Mouse (Mus musculus) ES-Bruce4 (cell line): ENCODE results near the gene Krt10. TPM values are rescaled to one million over a fixed set of nuclear protein-coding genes. Genes with fewer than 3 reads are reported as not detected.

Experiments
- H3K27ac ChIP-seq: 2 replicates; pipeline ENCODE4 v1.5.1; 2012; ENCODE audit warnings: low read length, inconsistent platforms; ENCODE audit not compliant: insufficient read depth
- H3K27me3 ChIP-seq: 2 replicates; pipeline ENCODE4 v1.6.1; 2012; ENCODE audit warnings: mild to moderate bottlenecking, low read length, inconsistent platforms; ENCODE audit not compliant: control insufficient read depth, poor library complexity, insufficient read depth, severe bottlenecking
- H3K36me3 ChIP-seq: 2 replicates; pipeline ENCODE4 v1.6.1; 2012; ENCODE audit warnings: inconsistent platforms, mild to moderate bottlenecking, low read length, moderate library complexity; ENCODE audit not compliant: control insufficient read depth, poor library complexity, insufficient read depth, severe bottlenecking
- H3K4me1 ChIP-seq: one replicate; pipeline ENCODE4 v1.8.1; 2011; ENCODE audit warnings: low read length; ENCODE audit not compliant: control insufficient read depth, insufficient read depth
- H3K4me3 ChIP-seq: 2 replicates; pipeline ENCODE4 v1.5.1; 2011; ENCODE audit warnings: low read depth, mild to moderate bottlenecking, low read length
- H3K9ac ChIP-seq: 2 replicates; pipeline ENCODE4 v1.6.1; 2012; ENCODE audit warnings: low read depth, mild to moderate bottlenecking, inconsistent platforms; ENCODE audit not compliant: poor library complexity, severe bottlenecking
- H3K9me3 ChIP-seq: replicated peaks from 2 replicates; pipeline ENCODE4 v1.6.1; 2012; ENCODE audit warnings: mild to moderate bottlenecking, low read length, inconsistent platforms; ENCODE audit not compliant: control insufficient read depth, poor library complexity, insufficient read depth, severe bottlenecking
- CTCF ChIP-seq: IDR thresholded peaks from one replicate; pipeline ENCODE4 v1.8.1; 2011; ENCODE audit warnings: low read depth, low read length
- EP300 ChIP-seq: IDR thresholded peaks from 2 replicates; pipeline ENCODE4 v1.6.1; 2011; ENCODE audit warnings: low read depth, low read length; ENCODE audit not compliant: insufficient read depth
- POLR2A ChIP-seq: IDR thresholded peaks from one replicate; pipeline ENCODE4 v1.8.1; 2011; ENCODE audit warnings: low read length; ENCODE audit not compliant: insufficient read depth
- polyA plus RNA-seq: library from polyadenylated mRNA; stranded (reverse); fragments of >200 nt; gene quantifications from 2 replicates; pipeline ENCODE4 v1.2.4, GENCODE M21; 2011; ENCODE audit warnings: low read depth; ENCODE audit not compliant: missing spikeins, insufficient read depth, insufficient read length

Gene Krt10
- polyA plus RNA-seq, 1 experiment: 4.1 TPM

DNA sequence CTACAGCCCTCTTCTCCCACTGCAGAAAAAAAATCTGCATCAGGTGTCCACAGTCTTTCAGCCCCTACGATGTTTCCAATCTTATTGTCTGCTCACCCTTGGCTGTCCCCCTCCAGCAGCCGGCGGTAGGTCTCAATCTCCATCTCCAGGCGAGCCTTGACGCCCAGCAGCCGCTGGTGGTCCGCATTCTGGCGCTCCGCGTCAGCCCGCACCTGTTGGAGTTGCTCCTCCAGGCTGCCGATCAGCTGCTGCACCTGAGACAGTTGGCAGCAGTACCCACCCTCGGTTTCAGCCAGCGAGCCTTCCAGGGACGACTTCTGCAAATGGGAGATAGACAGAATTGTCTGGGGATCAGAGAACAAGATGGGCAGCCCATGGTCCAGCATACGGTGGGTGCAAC, 28.7 kb upstream of the Krt10 start:
- Histone ChIP-seq H3K9me3 (no peaks in the 10 kb centered on the region), H3K4me3 (no peak overlapping the region), H3K36me3 (no peaks in the 10 kb centered on the region), H3K9ac (no peak overlapping the region), H3K27ac (no peak overlapping the region), H3K4me1 (no peaks in the 10 kb centered on the region), H3K27me3 (no peaks in the 10 kb centered on the region)
- TF ChIP-seq POLR2A (no peak), CTCF (no peak), EP300 (no peak)

DNA sequence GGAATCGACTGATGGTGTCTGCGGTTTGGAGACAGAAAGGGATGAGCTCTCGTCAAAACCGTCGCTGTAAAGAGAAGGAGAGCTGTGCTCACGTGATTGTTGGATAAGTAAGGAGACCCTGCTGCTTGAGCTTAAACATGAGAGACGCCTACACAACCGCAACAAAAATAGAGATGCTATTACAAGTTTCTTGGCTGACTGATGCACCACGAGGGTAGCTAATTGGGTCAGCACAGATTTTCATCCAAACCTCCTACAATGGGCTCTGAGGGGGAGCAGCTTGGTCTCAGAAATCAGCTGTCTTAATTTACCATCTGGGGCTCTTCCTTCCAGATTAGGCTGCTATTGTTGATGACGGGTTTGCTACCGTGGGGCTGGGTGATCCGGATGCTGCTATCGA, 27.7 kb upstream of the Krt10 start:
- no peaks in the 10 kb centered on the region for H3K9me3 ChIP-seq
- H3K4me3 ChIP-seq: no peak overlapping the region
- H3K9ac ChIP-seq: no peak overlapping the region
- H3K27ac ChIP-seq: no peak overlapping the region
- TF ChIP-seq CTCF (no peak), EP300 (no peak), POLR2A (no peak)
- no peaks in the 10 kb centered on the region for H3K4me1 ChIP-seq
- H3K36me3 ChIP-seq: no peaks in the 10 kb centered on the region
- no peaks in the 10 kb centered on the region for H3K27me3 ChIP-seq

DNA sequence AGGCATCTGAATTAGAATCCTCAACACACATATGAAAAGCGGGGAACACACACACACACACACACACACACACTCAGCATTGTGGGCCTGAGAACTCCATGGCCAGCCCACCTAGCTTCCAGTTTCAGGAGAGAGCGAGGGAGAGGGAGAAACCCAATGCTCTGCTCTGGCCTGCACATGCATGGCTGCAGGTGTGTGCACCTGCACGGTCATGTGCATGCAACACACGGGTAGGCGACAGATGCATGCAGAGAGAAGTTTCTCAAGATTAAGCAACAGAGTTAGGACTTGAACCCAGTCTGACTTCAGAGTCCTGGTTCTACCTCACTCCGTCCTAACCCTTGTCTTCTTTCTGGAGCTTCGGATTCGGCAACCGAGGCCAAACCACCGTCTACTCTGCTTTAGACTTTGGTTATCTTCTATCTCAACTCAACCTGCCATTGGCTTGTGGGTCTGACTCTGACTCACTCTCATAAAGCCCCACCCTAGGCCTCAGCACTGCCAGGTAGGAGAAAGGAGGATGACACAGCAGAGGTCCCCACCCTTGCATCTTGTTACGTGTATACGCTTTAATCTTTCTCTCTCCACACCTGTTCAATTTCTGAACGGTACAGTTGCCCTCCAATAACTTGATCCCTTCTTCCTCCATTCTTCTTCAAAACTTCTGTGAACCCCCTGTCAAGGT, 25.4 kb upstream of the Krt10 start:
- no peak overlapping the region for H3K9ac ChIP-seq
- no peak overlapping the region for H3K4me3 ChIP-seq
- no peak overlapping the region for H3K27ac ChIP-seq
- no peaks in the 10 kb centered on the region for H3K9me3 ChIP-seq
- H3K36me3 ChIP-seq: no peaks in the 10 kb centered on the region
- no peaks in the 10 kb centered on the region for H3K27me3 ChIP-seq
- TF ChIP-seq EP300: no peak
- no peaks in the 10 kb centered on the region for H3K4me1 ChIP-seq

DNA sequence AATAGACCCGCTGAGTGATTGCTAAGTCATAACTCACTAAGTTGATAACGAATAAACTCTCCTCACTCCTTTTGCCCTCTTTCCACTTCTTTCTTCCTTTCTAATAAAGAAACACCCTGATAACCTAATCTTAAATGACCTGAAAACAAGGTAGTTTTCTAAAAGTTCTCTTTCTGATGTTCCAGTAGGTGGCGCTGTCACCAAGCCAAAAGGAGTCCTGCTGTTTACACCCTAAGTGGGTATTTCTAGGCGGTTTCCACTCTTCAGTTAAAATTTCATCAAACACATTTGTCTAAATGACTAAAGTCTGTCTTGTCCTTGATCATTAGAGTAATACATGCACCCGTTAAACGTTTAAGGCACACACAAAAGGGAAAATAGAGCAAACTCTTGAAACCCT, 24.1 kb upstream of the Krt10 start:
- H3K9ac ChIP-seq: no peak overlapping the region
- no peak overlapping the region for H3K27ac ChIP-seq
- no peaks in the 10 kb centered on the region for H3K9me3 ChIP-seq
- no peak for TF ChIP-seq POLR2A
- no peak for TF ChIP-seq EP300
- TF ChIP-seq CTCF: no peak
- H3K27me3 ChIP-seq: no peaks in the 10 kb centered on the region
- H3K4me1 ChIP-seq: no peaks in the 10 kb centered on the region
- H3K36me3 ChIP-seq: no peaks in the 10 kb centered on the region
- H3K4me3 ChIP-seq: no peak overlapping the region

DNA sequence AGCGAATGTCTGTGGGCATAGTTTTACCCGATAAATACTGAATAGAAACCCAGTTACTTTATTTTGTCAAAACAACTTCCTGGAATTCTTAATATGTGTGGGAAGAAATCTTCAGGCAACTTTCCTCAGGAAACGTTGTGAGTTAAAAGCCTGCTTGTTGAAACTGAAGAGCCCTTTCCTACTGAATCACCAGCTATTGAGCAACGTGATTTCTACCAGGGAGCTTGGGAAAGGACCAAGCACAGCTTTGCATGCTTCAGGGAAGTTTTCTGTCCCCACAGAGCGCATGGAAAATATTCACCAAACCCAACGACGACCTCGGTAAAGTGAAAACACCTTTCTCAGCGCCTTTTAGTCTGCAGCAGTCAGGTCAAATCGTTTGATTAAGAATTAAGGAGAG, 17.0 kb upstream of the Krt10 start:
- H3K9ac ChIP-seq: no peak overlapping the region
- H3K4me3 ChIP-seq: no peak overlapping the region
- H3K9me3 ChIP-seq: no peaks in the 10 kb centered on the region
- no peaks in the 10 kb centered on the region for H3K4me1 ChIP-seq
- no peaks in the 10 kb centered on the region for H3K36me3 ChIP-seq
- H3K27me3 ChIP-seq: no peaks in the 10 kb centered on the region
- H3K27ac ChIP-seq: no peak overlapping the region
- TF ChIP-seq EP300: no peak
- no peak for TF ChIP-seq POLR2A
- TF ChIP-seq CTCF: no peak

DNA sequence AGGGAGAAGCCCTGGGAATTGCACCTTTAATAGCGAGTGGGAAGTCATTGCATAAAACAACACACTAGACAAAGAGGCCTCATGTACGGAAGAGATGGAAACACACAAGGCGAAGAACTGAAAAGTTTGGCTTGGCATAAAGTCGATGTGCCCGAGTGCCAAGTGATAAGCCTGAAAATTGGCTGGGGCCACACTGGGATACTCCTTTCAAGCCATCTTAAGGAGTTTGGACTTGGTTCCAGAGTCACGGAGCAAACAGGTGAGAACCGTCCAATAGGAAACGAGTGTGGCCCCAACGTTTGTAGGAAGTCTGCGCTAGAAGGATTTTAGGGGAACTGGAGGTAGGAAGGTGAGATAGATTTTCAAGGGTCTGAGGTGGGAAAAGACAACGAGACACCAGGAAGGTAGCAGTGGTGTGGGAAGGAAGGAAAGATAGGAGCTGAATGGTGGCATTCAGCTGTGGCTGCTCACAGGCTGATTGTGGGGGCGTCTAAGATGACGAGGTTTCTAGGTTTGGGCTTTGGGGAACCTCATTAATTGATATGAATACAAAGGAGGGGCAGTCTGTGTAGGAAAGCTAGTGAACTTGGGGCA, 10.9 kb upstream of the Krt10 start:
- H3K9me3 ChIP-seq: no peaks in the 10 kb centered on the region
- H3K9ac ChIP-seq: no peak overlapping the region
- no peaks in the 10 kb centered on the region for H3K36me3 ChIP-seq
- H3K4me3 ChIP-seq: no peak overlapping the region
- H3K27me3 ChIP-seq: no peaks in the 10 kb centered on the region
- no peak overlapping the region for H3K27ac ChIP-seq
- H3K4me1 ChIP-seq: no peaks in the 10 kb centered on the region
- no peak for TF ChIP-seq CTCF
- TF ChIP-seq EP300: no peak
- no peak for TF ChIP-seq POLR2A
